Mouse (Mus musculus): ENCODE results near the gene Pdgfb. TPM values are rescaled to one million over a fixed set of nuclear protein-coding genes. Genes with fewer than 3 reads are reported as not detected.

The Pdgfb gene
- polyA plus RNA-seq, 1 experiment from 2014 or later: 7.0 TPM

DNA sequence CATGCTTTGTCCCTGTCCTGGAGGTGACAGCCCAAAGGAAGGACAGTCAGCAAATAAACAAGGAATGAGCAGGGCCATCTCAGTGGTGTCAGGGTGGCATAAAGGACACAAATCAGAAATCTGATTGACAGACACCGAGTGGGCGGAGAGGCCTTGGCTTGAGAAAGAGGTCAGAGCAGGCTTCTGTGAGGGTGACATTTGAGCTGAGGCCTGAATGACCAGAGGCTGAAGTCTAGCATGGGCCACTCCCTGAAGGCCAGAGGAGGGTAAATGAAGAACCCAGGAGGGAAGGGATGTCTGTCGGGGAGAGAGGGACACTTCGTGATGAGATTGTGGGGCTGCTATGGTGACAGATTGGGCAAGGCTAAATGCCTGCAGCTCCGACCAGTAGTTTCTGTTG lies 11.3 kb upstream of the Pdgfb start:
- Histone ChIP-seq H3K4me1 (ENCODE audit: control insufficient read depth, insufficient read depth, low read length) (peaks cover 15% of the 10 kb centered on the region), H3K27ac (ENCODE audit: low read length) (no peak overlapping the region), H3K36me3 (ENCODE audit: control insufficient read depth, insufficient read depth, low read length) (no peaks in the 10 kb centered on the region), H3K9me3 (ENCODE audit: control insufficient read depth, low read length) (no peaks in the 10 kb centered on the region), H3K4me2 (ENCODE audit: low read depth, low read length) (no peak overlapping the region), H3K9ac (ENCODE audit: low read depth, low read length) (no peak overlapping the region), H3K4me3 (ENCODE audit: low read length) (no peak overlapping the region), H3K27me3 (replicated peaks; ENCODE audit: control insufficient read depth, insufficient read depth, low read length) (no peaks in the 10 kb centered on the region)
- 0 out of 2 replicates have a peak, but pooled peaks have one; percentile 9 for ATAC-seq
- 74% methylated on average over 5 of the region's 5 CpGs for WGBS

DNA sequence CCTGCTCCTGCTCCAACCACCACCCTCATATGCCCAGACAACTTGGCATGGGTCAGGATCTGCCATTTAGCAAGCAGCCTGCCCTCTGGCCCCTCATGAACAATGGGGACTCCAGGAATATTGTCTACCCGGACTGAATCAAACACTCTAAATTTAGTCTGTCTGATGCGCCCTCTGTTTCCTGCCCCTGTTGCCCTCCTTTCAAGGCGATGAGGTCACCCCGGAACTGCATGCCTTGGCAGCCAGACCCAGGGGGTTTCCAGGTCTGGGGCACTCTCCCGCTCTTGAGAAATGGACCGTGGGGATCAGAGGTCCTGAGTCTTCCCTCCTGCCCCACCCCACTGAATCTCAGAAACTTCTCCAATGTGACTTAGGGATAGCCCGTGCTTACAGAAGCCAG lies 10.8 kb upstream of the Pdgfb start:
- no peak overlapping the region for H3K27ac ChIP-seq (ENCODE audit: low read length)
- no peaks in the 10 kb centered on the region for H3K27me3 ChIP-seq (replicated peaks; ENCODE audit: control insufficient read depth, insufficient read depth, low read length)
- H3K9ac ChIP-seq (ENCODE audit: low read depth, low read length): no peak overlapping the region
- no peak overlapping the region for H3K4me3 ChIP-seq (ENCODE audit: low read length)
- ATAC-seq: no peak
- peaks cover 15% of the 10 kb centered on the region for H3K4me1 ChIP-seq (ENCODE audit: control insufficient read depth, insufficient read depth, low read length)
- WGBS: 59% methylated on average over 7 of the region's 7 CpGs
- no peaks in the 10 kb centered on the region for H3K9me3 ChIP-seq (ENCODE audit: control insufficient read depth, low read length)
- H3K36me3 ChIP-seq (ENCODE audit: control insufficient read depth, insufficient read depth, low read length): no peaks in the 10 kb centered on the region
- no peak overlapping the region for H3K4me2 ChIP-seq (ENCODE audit: low read depth, low read length)

DNA sequence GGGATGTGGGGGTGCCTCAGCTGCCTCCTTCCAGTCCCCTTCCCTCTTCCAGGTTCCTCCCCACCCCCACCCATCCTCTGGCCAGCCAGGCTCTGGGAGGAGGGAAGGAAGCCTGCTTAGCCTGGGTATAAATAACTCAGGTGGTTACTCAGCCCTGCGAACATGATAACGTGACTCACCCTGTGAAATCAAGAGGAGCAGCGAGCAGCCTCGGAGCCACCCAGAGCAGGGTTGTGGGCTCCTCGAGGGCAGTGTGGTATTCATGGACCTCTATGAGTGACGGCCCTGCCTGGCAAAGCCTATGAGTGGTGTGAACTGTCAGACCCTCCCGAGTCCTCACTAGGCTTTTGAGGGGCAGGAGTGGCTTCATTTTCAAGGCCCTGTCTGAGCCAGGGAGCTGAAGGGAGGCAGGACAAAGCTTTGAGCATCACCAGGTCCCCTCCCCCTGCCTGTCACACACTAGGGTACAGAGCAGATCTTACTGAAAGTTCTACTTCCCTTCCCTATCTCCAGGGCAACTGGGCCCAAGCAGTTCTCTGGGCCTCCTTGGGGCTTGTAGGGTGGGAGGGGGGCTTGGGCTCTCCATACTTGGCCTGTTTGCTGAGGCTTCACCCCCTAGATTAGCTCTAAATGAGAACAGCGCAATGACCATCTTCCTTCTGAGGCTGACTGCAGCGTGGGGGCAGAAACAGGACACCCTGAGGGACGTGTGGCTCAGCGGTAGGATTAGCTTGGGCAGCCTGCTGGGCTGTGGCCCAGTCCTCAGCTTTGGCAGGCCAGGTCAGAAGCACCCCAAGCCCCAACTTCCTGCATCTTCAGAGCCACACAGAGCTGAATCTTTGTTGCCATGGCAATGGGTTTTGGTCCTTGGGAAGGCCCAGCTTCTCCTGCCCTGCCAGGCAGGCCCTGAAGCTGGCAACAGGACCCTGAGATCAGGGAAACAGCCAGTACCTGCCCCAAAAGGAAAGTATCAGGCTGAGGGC lies 9.8 kb upstream of the Pdgfb start:
- Histone ChIP-seq H3K4me3 (ENCODE audit: low read length) (no peak overlapping the region), H3K4me2 (ENCODE audit: low read depth, low read length) (no peak overlapping the region), H3K9ac (ENCODE audit: low read depth, low read length) (no peak overlapping the region), H3K4me1 (ENCODE audit: control insufficient read depth, insufficient read depth, low read length) (peaks cover 15% of the 10 kb centered on the region), H3K9me3 (ENCODE audit: control insufficient read depth, low read length) (no peaks in the 10 kb centered on the region), H3K27me3 (replicated peaks; ENCODE audit: control insufficient read depth, insufficient read depth, low read length) (no peaks in the 10 kb centered on the region), H3K27ac (ENCODE audit: low read length) (no peak overlapping the region), H3K36me3 (ENCODE audit: control insufficient read depth, insufficient read depth, low read length) (no peaks in the 10 kb centered on the region)
- 33% methylated on average over 11 of the region's 11 CpGs for WGBS
- peak; percentile 45 for ATAC-seq

DNA sequence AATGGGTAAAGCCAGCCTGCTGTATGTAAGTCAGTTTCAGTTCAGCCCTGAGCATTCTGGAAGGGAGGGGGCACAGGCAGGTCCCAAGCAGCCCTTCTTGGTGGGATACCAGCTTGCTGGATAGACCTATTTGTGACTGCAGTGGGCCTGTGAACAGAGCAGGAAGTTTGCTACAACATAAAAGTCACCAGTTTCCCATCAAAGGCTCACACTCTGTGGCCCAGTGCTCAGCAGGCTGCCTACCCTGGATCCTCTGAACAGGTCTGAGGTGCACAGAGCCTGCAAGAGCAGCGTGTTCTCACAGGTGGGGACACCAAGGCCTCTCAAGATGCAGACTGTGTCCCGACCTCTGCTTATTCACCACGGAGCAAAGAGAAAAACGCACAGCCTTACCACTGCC lies 5.7 kb upstream of the Pdgfb start:
- peaks cover 13% of the 10 kb centered on the region for H3K4me1 ChIP-seq (ENCODE audit: control insufficient read depth, insufficient read depth, low read length)
- H3K4me3 ChIP-seq (ENCODE audit: low read length): no peak overlapping the region
- no peak for ATAC-seq
- H3K9ac ChIP-seq (ENCODE audit: low read depth, low read length): no peak overlapping the region
- no peak overlapping the region for H3K4me2 ChIP-seq (ENCODE audit: low read depth, low read length)
- no peak overlapping the region for H3K27ac ChIP-seq (ENCODE audit: low read length)
- H3K9me3 ChIP-seq (ENCODE audit: control insufficient read depth, low read length): no peaks in the 10 kb centered on the region
- H3K27me3 ChIP-seq (replicated peaks; ENCODE audit: control insufficient read depth, insufficient read depth, low read length): 0 out of 2 replicates have a peak, but pooled peaks cover 6% of the 10 kb centered on the region
- WGBS: 62% methylated on average over 4 of the region's 4 CpGs
- H3K36me3 ChIP-seq (ENCODE audit: control insufficient read depth, insufficient read depth, low read length): no peaks in the 10 kb centered on the region

DNA sequence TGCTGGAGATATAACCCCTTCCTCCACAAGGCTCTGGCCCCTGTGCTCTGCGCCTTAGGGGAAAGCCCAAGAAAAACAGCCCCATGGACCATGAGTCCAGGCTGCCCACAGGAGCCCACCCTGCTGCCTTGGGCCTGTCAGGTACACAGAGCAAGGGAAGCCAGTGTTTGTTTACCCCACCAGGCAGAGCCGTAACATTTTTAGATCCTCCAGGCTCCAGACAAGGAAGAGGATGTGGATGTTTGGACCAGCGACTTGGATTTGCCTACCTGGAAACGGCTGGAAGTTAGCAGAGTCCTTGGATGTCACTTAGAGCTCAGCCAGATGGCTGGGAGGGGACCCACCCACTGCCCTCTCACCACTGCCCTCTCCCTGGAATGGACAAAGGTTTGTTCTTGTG lies 4.8 kb upstream of the Pdgfb start:
- ATAC-seq: no peak
- Histone ChIP-seq H3K9ac (ENCODE audit: low read depth, low read length) (no peak overlapping the region), H3K4me3 (ENCODE audit: low read length) (no peak overlapping the region), H3K9me3 (ENCODE audit: control insufficient read depth, low read length) (no peaks in the 10 kb centered on the region), H3K27me3 (replicated peaks; ENCODE audit: control insufficient read depth, insufficient read depth, low read length) (peaks cover 10% of the 10 kb centered on the region; the same call in 1 of the 2 replicates), H3K4me1 (ENCODE audit: control insufficient read depth, insufficient read depth, low read length) (peaks cover 13% of the 10 kb centered on the region; the same call in 1 of the 2 replicates), H3K36me3 (ENCODE audit: control insufficient read depth, insufficient read depth, low read length) (no peaks in the 10 kb centered on the region), H3K27ac (ENCODE audit: low read length) (no peak overlapping the region), H3K4me2 (ENCODE audit: low read depth, low read length) (no peak overlapping the region)
- 48% methylated on average over 4 of the region's 4 CpGs for WGBS

DNA sequence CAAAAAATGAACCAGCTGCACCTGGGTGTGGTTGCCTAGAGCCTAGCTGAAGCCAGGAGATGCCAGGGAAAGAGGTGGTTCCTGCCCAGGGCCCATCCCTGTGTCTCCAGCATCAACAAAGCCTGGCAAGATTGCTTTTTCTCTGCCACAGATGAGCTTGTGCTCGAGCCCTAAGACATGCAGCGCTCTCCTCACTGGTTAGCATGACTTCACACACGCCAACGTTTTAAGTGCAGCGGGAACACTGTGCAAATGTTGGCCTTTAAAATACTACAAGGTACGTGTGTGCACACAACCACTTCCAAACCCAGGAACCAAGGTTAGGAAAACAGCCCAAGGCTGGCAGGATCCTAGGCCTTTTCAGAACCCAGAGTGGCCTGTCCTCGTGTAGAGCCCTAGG lies 4.4 kb upstream of the Pdgfb start:
- Histone ChIP-seq H3K36me3 (ENCODE audit: control insufficient read depth, insufficient read depth, low read length) (no peaks in the 10 kb centered on the region), H3K4me2 (ENCODE audit: low read depth, low read length) (no peak overlapping the region), H3K27ac (ENCODE audit: low read length) (no peak overlapping the region), H3K27me3 (replicated peaks; ENCODE audit: control insufficient read depth, insufficient read depth, low read length) (peaks cover 10% of the 10 kb centered on the region), H3K9me3 (ENCODE audit: control insufficient read depth, low read length) (no peaks in the 10 kb centered on the region), H3K4me3 (ENCODE audit: low read length) (no peak overlapping the region), H3K4me1 (ENCODE audit: control insufficient read depth, insufficient read depth, low read length) (peaks cover 9% of the 10 kb centered on the region; the same call in 1 of the 2 replicates), H3K9ac (ENCODE audit: low read depth, low read length) (no peak overlapping the region)
- WGBS: 81% methylated on average over 7 of the region's 7 CpGs
- no peak for ATAC-seq

DNA sequence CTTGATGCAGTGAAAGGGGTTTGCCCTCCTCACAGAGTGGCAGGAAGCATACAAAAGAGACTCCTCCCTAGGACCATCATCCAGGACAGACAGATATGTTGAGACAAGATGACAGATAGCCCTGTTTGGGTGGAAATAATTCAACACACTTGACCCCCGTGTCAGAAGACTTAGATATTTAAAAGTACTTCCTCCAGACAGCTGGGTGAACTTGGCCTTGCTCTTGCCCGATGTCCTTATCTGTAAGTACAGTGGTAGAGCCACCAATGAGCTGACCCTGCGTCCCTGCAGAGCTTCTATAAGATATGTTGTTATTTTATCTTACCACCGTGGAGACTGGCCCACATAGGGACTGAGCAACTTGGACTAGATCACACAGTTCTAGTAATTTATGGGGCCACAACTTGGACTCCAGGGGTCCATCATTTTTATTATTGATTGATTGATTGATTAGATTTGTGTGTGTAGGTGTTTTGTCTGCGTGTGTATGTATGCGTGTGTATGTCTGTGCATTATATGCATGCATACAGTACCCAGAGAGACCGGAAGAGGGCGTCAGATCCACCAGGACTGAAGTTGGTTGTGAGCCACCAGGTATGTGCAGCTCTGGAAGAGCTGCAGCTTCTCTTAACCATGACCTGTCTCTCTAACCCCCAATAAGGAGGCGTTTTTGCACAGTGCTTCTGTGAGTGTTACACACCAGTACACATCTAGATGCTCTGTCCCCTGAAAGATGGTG lies 2.0 kb upstream of the Pdgfb start:
- Histone ChIP-seq H3K36me3 (ENCODE audit: control insufficient read depth, insufficient read depth, low read length) (no peaks in the 10 kb centered on the region), H3K4me1 (ENCODE audit: control insufficient read depth, insufficient read depth, low read length) (peaks cover 15% of the 10 kb centered on the region), H3K27me3 (replicated peaks; ENCODE audit: control insufficient read depth, insufficient read depth, low read length) (peaks cover 27% of the 10 kb centered on the region), H3K27ac (ENCODE audit: low read length) (no peak overlapping the region), H3K4me3 (ENCODE audit: low read length) (no peak overlapping the region), H3K9ac (ENCODE audit: low read depth, low read length) (no peak overlapping the region), H3K4me2 (ENCODE audit: low read depth, low read length) (no peak overlapping the region), H3K9me3 (ENCODE audit: control insufficient read depth, low read length) (no peaks in the 10 kb centered on the region)
- ATAC-seq: no peak
- 82% methylated on average over 9 of the region's 9 CpGs for WGBS

DNA sequence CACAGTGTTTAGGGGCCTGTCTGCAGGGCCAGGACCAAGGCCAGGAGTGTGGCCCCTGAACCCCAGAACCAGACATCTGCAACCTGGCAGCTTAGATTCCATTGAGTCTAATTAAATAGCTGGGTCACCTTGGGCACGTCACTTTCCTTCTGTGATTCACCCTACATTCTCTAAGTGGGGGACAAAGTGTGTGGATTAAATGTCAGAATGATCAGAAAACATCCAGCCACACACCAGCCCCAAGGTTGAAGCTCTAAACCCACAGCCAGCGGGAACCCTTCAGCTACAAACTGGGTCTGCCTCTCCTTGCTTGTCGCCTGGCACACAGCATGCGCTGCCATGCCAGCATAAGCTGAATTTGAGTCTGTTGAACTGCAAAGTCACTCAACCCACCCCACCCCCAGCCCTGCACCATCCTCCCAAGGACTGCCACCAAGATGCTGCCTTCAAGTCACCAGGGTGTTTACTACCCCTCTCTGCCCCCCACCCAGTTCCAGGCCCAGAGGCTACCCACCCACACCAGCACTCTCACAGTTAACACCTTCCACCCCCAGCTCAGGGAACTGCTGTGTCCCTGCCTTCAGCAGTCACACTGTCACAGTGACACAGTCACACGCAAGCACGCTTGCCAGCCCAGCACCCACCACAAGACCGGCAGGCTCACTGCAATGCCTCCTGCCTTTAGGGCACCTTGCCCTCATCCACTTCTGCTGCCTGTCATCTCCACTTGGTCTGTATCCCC lies 605 bp upstream of the Pdgfb start:
- Histone ChIP-seq H3K36me3 (ENCODE audit: control insufficient read depth, insufficient read depth, low read length) (no peaks in the 10 kb centered on the region), H3K4me3 (ENCODE audit: low read length) (peak overlapping the region; percentile 71), H3K27me3 (replicated peaks; ENCODE audit: control insufficient read depth, insufficient read depth, low read length) (peaks cover 27% of the 10 kb centered on the region), H3K4me2 (ENCODE audit: low read depth, low read length) (peak overlapping the region; percentile 92), H3K9me3 (ENCODE audit: control insufficient read depth, low read length) (no peaks in the 10 kb centered on the region), H3K27ac (ENCODE audit: low read length) (peak overlapping the region; percentile 97; the same call in 1 of the 2 replicates), H3K4me1 (ENCODE audit: control insufficient read depth, insufficient read depth, low read length) (peaks cover 21% of the 10 kb centered on the region), H3K9ac (ENCODE audit: low read depth, low read length) (peak overlapping the region; percentile 94)
- no peak for ATAC-seq
- WGBS: 66% methylated on average over 7 of the region's 7 CpGs

DNA sequence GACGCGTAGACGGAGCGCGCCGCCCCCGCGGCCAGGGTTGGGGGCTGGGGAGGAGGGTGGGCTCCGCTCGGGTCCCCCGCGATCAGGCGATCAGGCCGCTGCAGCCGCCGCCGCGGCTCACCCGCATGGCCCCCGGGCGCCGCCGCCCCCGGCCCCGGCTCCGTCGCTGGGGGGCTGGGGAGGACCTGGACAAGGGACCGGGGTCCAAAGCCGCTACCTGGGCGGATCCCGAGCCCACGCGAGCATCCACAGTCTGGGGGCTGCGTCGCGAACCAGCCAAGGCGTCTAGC lies 801 bp downstream of the Pdgfb start:
- no peaks in the 10 kb centered on the region for H3K36me3 ChIP-seq (ENCODE audit: control insufficient read depth, insufficient read depth, low read length)
- peaks cover 27% of the 10 kb centered on the region for H3K27me3 ChIP-seq (replicated peaks; ENCODE audit: control insufficient read depth, insufficient read depth, low read length)
- H3K4me2 ChIP-seq (ENCODE audit: low read depth, low read length): peak overlapping the region; percentile 92
- ATAC-seq: no peak
- peaks cover 30% of the 10 kb centered on the region for H3K4me1 ChIP-seq (ENCODE audit: control insufficient read depth, insufficient read depth, low read length)
- WGBS: 0% methylated on average over 36 of the region's 37 CpGs
- peak overlapping the region; percentile 97 for H3K27ac ChIP-seq (ENCODE audit: low read length)
- peak overlapping the region; percentile 71 for H3K4me3 ChIP-seq (ENCODE audit: low read length)
- H3K9ac ChIP-seq (ENCODE audit: low read depth, low read length): peak overlapping the region; percentile 94
- no peaks in the 10 kb centered on the region for H3K9me3 ChIP-seq (ENCODE audit: control insufficient read depth, low read length)
